Mouse (Mus musculus): Measurements from ENCODE around the gene OR5BS1P. TPM values are rescaled to one million over a fixed set of nuclear protein-coding genes. Genes with fewer than 3 reads are reported as not detected.

OR5BS1P gene
- polyA plus RNA-seq, 1 experiment from 2014 or later, result not detected

- H3K9me3 ChIP-seq, result no peaks in the 10 kb centered on the region
- H3K9ac ChIP-seq, result no peak overlapping the region
- H3K27ac ChIP-seq (replicated peaks), result no peak overlapping the region
- ATAC-seq (ENCODE audit: extremely low read depth, insufficient number of reproducible peaks, low FRiP score, low TSS enrichment), result no peak
- H3K27me3 ChIP-seq (replicated peaks), result no peaks in the 10 kb centered on the region
- H3K36me3 ChIP-seq, result peaks cover 82% of the 10 kb centered on the region
- no peak overlapping the region for H3K4me2 ChIP-seq
- WGBS, result 88% methylated on average over 3 of the region's 3 CpGs
- 0 out of 2 replicates have a peak, but pooled peaks cover 3% of the 10 kb centered on the region for H3K4me1 ChIP-seq
- H3K4me3 ChIP-seq, result no peak overlapping the region
These were observed 51.5 kb downstream of the OR5BS1P start for GRCm38 (mm10) chr15:98521245-98521644.

- Histone ChIP-seq H3K4me1 (0 out of 2 replicates have a peak, but pooled peaks cover 11% of the 10 kb centered on the region), H3K27me3 (replicated peaks) (no peaks in the 10 kb centered on the region), H3K36me3 (peaks cover 99% of the 10 kb centered on the region), H3K4me3 (no peak overlapping the region), H3K27ac (replicated peaks) (no peak overlapping the region), H3K4me2 (no peak overlapping the region), H3K9ac (no peak overlapping the region), H3K9me3 (no peaks in the 10 kb centered on the region)
- ATAC-seq (ENCODE audit: extremely low read depth, insufficient number of reproducible peaks, low FRiP score, low TSS enrichment), result no peak
- 62% methylated on average over 5 of the region's 5 CpGs for WGBS
These were observed 56.4 kb downstream of the OR5BS1P start for GRCm38 (mm10) chr15:98526057-98526456.

GRCm38 (mm10) chr15:98527056-98527771 is 57.5 kb downstream of the OR5BS1P start:
- Histone ChIP-seq H3K4me3 (no peak overlapping the region), H3K4me1 (peaks cover 20% of the 10 kb centered on the region), H3K9ac (no peak overlapping the region), H3K27ac (replicated peaks) (no peak overlapping the region), H3K9me3 (no peaks in the 10 kb centered on the region), H3K4me2 (no peak overlapping the region), H3K27me3 (replicated peaks) (no peaks in the 10 kb centered on the region), H3K36me3 (peaks cover 97% of the 10 kb centered on the region)
- no peak for ATAC-seq (ENCODE audit: extremely low read depth, insufficient number of reproducible peaks, low FRiP score, low TSS enrichment)
- 92% methylated on average over 5 of the region's 5 CpGs for WGBS

- no peaks in the 10 kb centered on the region for H3K27me3 ChIP-seq (replicated peaks)
- peaks cover 88% of the 10 kb centered on the region for H3K36me3 ChIP-seq
- H3K4me2 ChIP-seq, result no peak overlapping the region
- H3K9me3 ChIP-seq, result no peaks in the 10 kb centered on the region
- no peak overlapping the region for H3K9ac ChIP-seq
- no peak overlapping the region for H3K27ac ChIP-seq (replicated peaks)
- H3K4me3 ChIP-seq, result no peak overlapping the region
- no peak for ATAC-seq (ENCODE audit: extremely low read depth, insufficient number of reproducible peaks, low FRiP score, low TSS enrichment)
- WGBS, result 82% methylated on average over 5 of the region's 5 CpGs
- peaks cover 29% of the 10 kb centered on the region for H3K4me1 ChIP-seq
These were observed 58.4 kb downstream of the OR5BS1P start for GRCm38 (mm10) chr15:98528066-98528563.

Small RNAs within 50 kb of the gene (microRNA-seq; reads per million reads assigned to microRNA genes)
- gene Mir1291, result 1.0 reads per million

Other genes starting within 250 kb of the OR5BS1P start
- not detected in 2 replicates for gene Gm44579, start 248.9 kb upstream of the OR5BS1P start, polyA plus RNA-seq (2015; fragmentation: Nextera tagmentation; extraction: Ambion mirVana)
- gene Olfr287, start 248.8 kb upstream of the OR5BS1P start, polyA plus RNA-seq (2015; fragmentation: Nextera tagmentation; extraction: Ambion mirVana), result not detected in 2 replicates
- not detected in 2 replicates for gene Olfr286, start 235.4 kb upstream of the OR5BS1P start, polyA plus RNA-seq (2015; fragmentation: Nextera tagmentation; extraction: Ambion mirVana)
- not detected in 2 replicates for gene H1fnt, start 212.6 kb upstream of the OR5BS1P start, polyA plus RNA-seq (2015; fragmentation: Nextera tagmentation; extraction: Ambion mirVana)
- 1.1 TPM in 2 replicates for gene Zfp641, start 173.7 kb upstream of the OR5BS1P start, polyA plus RNA-seq (2015; fragmentation: Nextera tagmentation; extraction: Ambion mirVana)
- gene Olfr285, start 152.5 kb upstream of the OR5BS1P start, polyA plus RNA-seq (2015; fragmentation: Nextera tagmentation; extraction: Ambion mirVana), result not detected in 2 replicates
- not detected in 2 replicates for gene Olfr284, start 128.9 kb upstream of the OR5BS1P start, polyA plus RNA-seq (2015; fragmentation: Nextera tagmentation; extraction: Ambion mirVana)
- not detected in 2 replicates for gene Olfr283, start 89.0 kb upstream of the OR5BS1P start, polyA plus RNA-seq (2015; fragmentation: Nextera tagmentation; extraction: Ambion mirVana)
- not detected in 2 replicates for gene Olfr282, start 38.7 kb upstream of the OR5BS1P start, polyA plus RNA-seq (2015; fragmentation: Nextera tagmentation; extraction: Ambion mirVana)
- not detected in 2 replicates for gene Olfr281, start 17.3 kb upstream of the OR5BS1P start, polyA plus RNA-seq (2015; fragmentation: Nextera tagmentation; extraction: Ambion mirVana)
- gene Lalba, start 12.8 kb downstream of the OR5BS1P start, polyA plus RNA-seq (2015; fragmentation: Nextera tagmentation; extraction: Ambion mirVana), result not detected in 2 replicates
- not detected in 2 replicates for gene Olfr279, start 22.5 kb downstream of the OR5BS1P start, polyA plus RNA-seq (2015; fragmentation: Nextera tagmentation; extraction: Ambion mirVana)
- 80.4 and 81.1 TPM in 2 replicates for gene Kansl2, start 64.4 kb downstream of the OR5BS1P start, polyA plus RNA-seq (2015; fragmentation: Nextera tagmentation; extraction: Ambion mirVana)
- 35.2 and 35.8 TPM in 2 replicates for gene Ccnt1, start 101.0 kb downstream of the OR5BS1P start, polyA plus RNA-seq (2015; fragmentation: Nextera tagmentation; extraction: Ambion mirVana)
- 0.29 and 0.48 TPM in 2 replicates for gene 4930415O20Rik, start 101.1 kb downstream of the OR5BS1P start, polyA plus RNA-seq (2015; fragmentation: Nextera tagmentation; extraction: Ambion mirVana)
- 29.0 and 32.4 TPM in 2 replicates for gene Adcy6, start 140.2 kb downstream of the OR5BS1P start, polyA plus RNA-seq (2015; fragmentation: Nextera tagmentation; extraction: Ambion mirVana)
- 9.5 and 10.8 TPM in 2 replicates for gene Cacnb3, start 160.9 kb downstream of the OR5BS1P start, polyA plus RNA-seq (2015; fragmentation: Nextera tagmentation; extraction: Ambion mirVana)
- gene Ddx23, start 193.0 kb downstream of the OR5BS1P start, polyA plus RNA-seq (2015; fragmentation: Nextera tagmentation; extraction: Ambion mirVana), result 16.5 and 20.8 TPM in 2 replicates
- gene Rnd1, start 207.6 kb downstream of the OR5BS1P start, polyA plus RNA-seq (2015; fragmentation: Nextera tagmentation; extraction: Ambion mirVana), result 1.3 TPM in 2 replicates
- 0.32 and 0.39 TPM in 2 replicates for gene Ccdc65, start 238.3 kb downstream of the OR5BS1P start, polyA plus RNA-seq (2015; fragmentation: Nextera tagmentation; extraction: Ambion mirVana)